Mouse (Mus musculus) spleen, embryonic (tissue): ENCODE data around the gene Ston1.

Experiments used
- CTCF ChIA-PET: fragments of 350-600 bp; sonication (Branson Sonifier 250); formaldehyde crosslinking; loops from one replicate; lab custom pipeline; 2022; lab: Charles Lee

The Ston1 gene

DNA sequence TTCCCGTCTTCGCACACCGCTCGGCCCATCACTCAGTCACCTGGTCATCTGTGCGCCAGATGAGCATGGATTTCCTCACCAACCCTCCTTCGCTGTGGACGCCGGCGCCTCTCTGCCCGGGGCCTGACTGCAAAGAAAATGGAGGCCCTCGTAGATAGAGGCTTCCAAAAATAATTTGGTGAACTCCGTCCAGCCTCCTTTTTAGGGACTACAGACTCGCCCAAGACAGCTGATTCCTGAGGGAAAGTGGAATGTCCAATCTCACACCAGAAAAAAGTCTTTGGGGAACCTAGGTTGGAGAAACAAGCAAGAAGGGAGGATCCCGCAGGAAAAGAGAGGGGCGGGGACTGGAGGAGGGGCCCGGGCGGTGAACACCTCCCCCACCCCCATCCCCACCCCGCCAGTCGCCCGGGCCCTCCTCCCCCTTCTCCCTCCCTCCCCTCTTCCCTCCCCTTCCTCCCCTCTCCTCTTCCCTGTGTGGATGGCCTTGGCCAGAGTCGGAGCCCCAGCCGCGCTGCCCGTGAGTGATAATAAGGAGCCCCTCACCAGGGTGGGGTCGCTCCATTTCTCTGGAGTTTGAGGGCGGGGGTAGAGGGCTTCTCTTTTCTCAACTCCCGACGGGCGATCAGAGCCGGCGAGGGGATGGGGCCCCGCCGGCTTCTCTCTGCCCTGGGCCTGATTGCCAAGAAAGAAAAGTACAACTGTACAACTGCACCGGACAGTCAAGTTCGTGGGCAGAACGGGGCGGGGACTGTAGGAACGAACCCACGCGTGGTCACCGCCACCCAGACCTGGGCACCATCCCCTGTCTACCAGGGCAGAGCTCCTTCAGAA is at the start of gene Ston1:
TSS of gene Ston1 (plus strand) at position 463 of the 834 bp plus-strand sequence.
- CTCF ChIA-PET: interaction anchor here (0.6 kb wide), 1 partner anchor 1056 kb away, joined by 4 read pairs; no protein-coding TSS in a partner anchor

DNA sequence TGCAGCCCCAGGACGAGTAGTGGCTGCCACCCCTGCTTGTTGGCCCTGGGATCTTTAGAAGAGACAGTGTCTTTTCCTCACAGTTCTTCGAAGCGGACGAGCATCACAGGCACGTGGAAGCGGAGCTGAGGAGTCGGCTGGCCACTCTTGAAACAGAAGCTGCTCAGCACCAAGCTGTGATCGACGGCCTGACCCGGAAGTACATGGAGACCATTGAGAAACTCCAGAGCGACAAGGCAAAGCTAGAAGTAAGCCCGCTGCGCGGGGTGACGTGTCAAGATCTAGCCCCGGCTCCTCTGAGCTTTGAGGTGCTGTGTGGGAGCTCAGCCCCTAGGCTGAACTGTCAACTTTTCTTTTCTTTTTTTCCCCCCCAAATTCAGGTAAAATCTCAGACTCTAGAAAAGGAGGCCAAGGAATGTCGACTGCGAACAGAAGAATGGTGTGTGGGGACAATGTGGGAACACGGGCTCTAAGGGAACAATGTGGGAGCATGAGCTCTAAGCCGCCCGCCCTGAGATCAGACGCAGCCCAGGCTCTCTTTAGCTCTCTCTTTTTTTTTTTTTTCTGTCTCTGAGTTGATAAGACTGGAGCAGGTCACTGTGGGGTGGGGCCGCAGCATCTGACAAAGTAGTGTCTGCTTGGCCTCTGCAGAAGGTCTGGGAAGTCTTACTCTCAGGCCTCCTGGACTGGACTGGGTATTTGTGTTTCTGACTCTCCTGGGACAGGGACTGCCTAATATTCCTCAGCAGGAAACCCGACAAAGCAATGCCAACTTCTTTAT is 47.9 kb upstream of the Ston1 start:
- CTCF ChIA-PET: no interaction called here

DNA sequence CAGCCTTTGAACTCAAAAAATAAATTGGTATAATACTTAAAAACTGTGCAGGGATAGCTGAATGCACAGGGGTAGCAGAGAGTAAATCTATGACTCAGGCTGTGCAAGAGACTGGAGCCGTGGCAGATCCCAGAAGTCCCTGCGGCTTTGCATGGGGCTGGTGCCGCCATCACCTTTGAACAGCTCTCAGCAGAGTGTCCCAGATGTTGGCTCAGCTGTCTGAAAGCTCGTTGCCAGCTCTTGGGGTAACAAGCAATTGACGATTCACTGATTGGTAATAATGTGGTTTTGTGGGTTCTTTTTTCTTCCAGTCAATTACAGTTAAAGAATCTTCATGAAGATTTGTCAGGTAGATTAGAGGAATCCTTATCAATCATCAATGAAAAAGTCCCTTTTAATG is 47.1 kb upstream of the Ston1 start:
- CTCF ChIA-PET: no interaction called here

DNA sequence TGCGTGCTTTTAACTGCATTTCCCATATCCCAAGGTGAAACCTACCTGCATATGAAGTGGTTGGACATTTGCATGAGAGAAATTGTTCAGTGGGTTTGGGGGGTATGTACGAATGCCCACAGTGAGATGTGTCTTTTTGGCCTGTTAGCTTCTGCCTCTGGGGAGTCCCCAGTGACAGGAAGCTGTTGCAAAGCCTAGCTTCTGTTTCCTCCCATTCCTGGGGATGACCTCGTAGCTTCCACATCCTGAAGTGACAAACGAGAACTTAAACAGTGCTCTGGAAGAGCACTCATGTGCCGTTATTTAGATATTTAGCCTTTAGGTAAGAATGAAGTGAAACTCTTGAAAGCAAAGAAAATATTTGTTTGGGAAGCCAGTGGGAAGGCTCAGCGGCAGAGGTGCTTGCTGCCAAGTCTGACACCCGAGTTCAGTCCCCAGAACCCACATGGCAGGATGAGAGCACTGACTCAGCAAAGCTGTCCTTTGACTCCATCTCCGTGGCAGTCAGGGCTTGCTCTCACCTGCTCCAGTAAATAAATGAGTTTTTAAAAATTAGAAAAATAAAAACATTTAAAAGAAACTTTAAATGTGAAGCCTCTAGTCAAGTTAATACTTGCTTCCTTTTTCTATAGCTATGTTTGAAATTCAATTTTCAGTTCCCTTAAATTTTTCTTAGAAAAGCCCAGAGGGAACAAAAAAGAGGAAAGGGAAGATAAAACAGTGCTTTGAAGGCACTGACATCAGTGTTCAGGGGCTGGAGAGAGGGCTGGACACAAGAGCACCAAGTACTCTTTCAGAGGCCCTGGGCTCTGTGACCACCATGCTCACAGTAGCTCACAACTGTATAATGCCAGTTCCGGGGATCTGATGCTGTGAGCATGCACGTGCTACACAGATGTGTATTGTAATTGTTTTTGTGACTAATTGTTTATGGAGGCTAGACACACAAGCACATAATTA is 46.2 kb upstream of the Ston1 start:
- CTCF ChIA-PET: no interaction called here

DNA sequence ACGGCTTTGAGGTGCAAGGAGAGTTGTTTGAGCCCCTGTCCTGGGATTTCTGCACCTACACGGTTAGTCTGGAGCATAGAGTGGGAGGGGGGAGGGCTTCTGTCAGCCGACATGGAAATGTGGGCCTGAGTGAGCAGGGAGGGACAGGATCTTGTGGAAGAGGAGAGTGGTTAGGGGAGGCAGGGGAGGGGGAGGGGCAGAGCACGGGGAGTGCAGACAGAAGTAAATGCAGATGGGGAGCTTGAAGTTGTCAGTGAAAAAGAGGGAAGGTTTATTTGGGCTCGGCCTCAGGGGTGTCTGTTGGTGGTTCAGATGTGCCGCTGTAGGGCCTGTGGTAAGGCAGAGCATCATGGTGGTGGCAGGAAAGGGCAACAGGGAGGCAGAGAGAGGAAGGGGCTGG is 44.9 kb upstream of the Ston1 start:
- CTCF ChIA-PET: no interaction called here

DNA sequence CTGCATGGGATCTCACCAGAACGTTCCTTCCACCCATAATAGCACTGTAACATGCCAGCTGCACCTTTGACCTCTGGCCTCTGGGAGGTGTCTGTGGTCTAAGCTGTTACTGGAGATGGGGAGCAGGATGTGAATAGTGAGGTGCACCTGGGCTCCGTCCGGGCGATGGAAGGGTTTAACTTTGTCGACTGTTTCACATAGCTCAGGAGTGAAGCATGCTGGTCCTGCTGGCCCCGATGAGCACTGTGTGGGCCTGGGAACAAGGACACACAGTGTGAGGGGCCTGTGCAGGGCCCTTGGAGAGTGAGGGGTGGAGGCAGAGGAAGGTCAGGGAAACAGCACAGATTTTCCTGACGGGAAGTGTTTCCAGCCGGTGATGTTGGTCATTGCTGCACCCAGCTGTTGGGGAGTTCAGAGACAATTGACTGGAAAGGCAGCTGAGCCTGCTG is 44.5 kb upstream of the Ston1 start:
- CTCF ChIA-PET: no interaction called here

DNA sequence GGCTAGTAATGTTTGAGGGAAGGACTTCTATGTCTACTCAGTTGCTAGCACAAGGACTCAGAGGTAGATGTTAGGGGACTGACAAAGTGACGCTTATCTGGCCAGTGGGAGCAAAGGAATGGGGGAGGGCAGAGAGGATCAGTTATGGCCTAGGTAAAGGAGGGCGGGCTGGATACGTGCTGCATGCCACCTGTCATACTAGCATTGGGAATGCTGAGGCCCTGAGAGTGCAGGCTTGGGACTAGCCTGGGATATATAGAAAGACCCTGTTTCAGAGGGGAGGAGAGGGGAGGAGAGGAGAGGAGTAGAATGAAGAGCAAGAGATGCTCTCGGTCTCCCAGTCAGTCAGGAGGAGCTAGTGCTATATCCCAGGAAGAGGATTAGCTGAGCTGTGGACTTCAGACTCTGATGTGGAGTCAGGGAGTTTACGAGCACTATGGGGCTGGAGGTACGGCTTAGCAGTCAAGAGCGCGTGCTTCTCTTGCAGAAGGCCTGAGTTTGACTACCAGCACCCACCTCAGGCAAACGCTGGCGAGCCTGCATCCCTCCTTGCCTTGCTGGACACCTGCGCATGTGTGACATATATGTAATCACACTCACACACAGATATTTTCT is 43.9 kb upstream of the Ston1 start:
- CTCF ChIA-PET: no interaction called here

DNA sequence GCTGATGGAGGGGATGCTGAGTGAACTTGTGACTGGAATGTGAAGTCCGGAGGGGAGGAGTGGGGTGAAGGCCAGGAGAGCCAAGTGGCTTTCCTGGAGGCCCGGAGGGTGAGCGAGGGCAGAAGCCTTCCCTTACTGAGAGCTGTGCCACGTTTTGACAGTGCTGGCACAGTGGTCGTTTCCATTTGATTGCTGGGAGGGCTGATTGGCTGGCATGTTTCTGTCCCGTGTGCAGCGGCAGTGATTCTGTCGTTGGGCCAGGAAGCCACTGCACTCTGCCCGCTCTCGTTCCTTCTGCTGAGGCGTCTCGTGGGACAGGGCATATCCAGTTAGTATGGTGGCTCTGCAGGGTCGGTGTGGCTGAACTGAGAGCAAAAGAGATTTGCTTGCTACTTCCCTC is 41.3 kb upstream of the Ston1 start:
- CTCF ChIA-PET: interaction anchor here (0.5 kb wide), 1 partner anchor 25 kb away, joined by 4 read pairs; no protein-coding TSS in a partner anchor

DNA sequence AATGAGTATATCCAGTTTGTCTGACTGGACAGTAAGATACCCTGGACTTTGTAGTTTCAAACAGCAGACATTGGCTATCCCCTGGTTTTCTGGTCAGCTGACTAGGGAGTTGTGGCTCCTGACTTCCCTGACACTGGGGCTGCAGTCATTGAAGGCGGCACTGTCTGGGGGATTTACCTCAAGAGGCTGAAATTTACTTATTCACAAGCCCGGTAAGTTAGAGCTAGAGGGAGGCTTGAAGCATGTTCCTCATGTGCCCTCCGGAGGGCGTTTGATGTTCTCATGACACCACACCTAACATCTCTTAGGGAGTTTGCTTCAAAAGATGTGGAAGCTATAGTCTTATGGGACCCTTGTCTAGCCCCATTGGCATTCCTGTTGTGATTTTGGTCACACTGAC is 40.8 kb upstream of the Ston1 start:
- CTCF ChIA-PET: no interaction called here

DNA sequence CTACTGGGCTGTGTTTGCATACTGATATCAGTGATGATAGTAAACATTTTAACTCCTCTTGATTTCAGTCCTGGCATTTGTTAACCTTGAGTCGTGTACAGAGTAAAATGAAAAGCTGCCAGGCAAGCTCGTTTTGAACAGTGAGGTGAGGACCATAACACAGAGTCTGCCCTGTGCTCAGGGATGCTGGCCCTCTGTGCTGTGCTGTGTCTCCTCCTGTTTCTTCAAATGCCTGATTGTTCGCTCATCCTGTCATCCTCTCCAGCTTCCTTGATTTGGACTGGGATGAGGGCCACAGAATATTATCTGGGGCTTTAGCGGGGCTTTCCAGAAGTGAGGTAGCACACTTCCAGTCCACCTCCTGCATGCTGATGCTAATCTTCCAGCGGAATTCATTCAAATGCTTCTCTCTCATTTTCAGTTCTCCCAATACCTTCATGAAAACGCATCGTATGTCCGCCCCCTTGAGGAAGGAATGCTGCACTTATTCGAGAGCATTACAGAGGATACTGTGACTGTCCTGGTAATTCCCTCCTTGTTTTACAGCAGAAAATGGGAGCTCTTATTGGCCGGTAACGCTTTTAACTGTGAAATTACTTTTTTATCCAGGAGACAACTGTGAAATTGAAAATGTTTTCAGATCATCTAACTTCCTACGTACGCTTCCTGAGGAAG is 39.2 kb upstream of the Ston1 start:
- CTCF ChIA-PET: no interaction called here

DNA sequence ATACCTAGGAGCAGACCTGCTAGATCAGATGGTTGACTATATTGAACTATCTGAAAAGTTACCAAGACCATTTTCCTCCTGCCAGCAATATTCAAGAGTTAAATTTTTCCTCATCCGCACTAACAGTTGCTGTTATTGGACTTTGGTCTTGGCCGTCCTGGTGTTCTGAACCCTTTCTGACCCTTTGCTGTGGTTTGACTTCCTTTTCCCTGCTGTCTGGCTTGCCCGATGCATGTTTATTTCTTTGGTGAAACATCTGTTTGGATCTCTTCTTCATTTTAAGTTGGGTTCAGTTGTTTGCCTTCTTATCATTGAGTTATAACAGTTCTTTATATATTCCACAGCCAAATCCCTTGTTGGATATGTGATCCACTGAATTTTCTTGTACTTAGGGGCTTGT is 33.9 kb upstream of the Ston1 start:
- CTCF ChIA-PET: no interaction called here

DNA sequence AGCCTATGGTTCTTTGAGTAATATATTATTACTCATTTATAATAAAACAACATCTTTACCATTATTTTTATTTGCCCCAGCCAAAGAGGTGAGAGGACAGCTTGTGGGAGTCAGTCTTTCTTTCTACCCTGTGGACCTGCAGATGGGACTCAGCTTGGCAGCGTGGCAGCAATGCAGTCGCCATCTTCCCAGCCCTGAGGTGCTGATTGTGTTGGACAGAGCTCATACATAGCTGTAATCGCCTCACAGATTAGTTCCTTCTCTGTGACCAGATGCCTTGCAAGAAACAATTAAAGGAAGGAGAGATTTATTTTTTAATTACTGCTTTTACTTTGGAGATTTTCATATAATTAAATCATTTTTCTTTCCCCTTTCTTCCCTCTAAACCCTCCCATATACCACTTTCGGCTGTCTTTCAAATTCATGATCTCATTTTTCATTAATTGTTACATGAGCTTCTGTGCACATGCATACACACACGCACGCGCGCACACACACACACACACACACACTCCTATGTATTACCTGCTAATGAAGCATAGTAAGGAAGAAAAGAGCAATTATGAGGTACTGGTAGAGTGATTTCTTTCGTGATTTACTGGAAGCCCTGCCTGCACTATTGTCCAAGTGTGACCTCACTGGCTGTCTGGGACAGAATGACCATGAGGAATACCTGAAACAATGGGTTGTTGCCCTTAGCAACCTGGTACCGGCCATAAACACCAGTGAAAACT is 27.5 kb upstream of the Ston1 start:
- CTCF ChIA-PET: no interaction called here

DNA sequence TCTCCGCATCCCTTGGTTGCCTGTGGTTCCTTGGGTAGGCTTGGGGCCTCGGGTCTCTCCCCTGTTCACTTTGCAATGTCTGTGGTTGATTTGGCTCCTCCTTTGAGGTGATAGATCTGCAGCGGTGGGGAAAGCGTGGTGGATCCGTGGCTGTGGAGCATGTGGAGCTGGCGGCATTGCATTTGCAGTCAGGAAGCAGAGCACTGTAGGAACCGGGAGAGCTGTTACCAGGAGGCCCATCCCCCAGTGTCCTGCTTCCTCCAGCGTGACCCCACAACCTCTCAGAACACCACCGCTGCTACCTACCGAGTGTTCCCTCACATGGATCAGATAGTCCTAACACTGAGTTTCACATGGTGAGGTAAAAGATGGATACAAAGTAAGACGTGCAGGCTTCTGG is 26.7 kb upstream of the Ston1 start:
- CTCF ChIA-PET: no interaction called here

DNA sequence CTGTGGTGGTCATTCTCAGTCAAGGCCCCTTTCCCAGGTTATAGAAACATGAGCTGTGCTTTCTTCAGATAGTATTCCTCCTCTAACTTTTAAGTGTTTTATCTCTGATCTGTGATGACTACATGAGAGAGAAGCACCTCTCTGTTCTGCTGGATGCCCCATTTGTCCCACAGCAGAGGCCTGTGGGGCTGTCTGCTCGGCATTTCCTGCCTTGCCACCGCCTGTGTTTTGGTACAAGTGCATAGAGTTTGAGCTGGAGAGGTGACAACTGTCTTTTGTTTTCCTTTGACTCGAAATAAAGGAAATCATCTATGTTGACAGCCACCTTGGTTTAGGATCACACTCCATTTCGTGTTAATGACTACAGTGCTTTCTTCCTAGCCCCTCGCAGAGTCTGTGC is 22.7 kb upstream of the Ston1 start:
- CTCF ChIA-PET: no interaction called here

DNA sequence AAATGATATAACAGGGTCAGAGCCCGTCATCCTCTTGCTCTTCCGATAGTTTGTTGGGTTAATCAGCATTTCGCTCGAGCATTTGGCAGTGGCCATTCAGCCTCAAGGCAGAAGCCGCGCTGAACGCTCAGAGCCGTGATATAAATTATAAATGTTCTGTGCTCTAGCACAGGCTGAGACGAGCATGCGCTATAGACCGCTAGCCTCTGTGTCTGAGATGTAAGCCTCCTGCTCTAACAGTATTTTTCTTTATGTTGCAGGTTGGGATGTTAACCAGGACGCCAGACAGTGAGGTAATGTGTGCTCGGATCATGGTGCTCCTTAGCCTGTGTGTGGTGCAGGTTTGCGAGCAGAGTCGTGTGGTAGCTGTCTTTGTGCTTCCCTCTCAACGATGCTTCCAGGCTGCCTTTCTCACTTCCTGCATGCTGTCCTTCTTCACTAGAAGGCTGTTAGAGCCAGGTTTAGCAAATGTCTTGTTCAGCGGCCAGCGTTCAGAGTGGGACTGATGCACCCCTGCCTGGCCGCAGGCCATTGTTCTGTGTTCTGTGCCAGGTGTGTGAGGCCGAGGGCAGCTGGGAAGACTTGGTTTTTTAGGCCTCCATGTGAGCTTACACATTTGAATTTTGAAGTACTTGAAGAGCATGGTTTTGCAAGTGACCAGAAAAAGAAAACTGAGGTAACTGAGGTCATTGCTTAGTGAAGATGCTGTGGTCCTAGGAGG is 18.8 kb upstream of the Ston1 start:
- CTCF ChIA-PET: interaction anchor here (0.5 kb wide), 1 partner anchor 917 kb away, joined by 3 read pairs; no protein-coding TSS in a partner anchor

DNA sequence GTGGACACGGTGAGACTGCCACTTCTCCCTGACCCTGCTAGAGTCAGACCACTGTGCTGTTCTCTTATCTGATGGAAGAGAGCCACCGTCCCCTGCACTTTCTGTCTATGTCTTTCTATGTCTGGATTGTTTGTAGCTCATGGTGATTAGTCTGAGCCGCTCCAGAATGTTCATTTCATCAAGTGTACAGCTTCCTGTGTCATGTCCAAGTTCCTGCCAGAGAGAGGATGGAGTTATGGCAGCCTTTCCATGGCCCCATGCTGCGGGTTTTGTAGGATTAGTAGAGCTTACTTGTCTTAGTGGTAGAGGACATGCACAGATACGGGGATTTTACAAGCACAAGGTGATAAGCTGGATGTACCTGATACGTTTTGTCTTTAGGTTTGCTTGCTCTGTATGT is 16.9 kb upstream of the Ston1 start:
- CTCF ChIA-PET: interaction anchor here (1.1 kb wide), 1 partner anchor 9 kb away, joined by 3 read pairs; no protein-coding TSS in a partner anchor

DNA sequence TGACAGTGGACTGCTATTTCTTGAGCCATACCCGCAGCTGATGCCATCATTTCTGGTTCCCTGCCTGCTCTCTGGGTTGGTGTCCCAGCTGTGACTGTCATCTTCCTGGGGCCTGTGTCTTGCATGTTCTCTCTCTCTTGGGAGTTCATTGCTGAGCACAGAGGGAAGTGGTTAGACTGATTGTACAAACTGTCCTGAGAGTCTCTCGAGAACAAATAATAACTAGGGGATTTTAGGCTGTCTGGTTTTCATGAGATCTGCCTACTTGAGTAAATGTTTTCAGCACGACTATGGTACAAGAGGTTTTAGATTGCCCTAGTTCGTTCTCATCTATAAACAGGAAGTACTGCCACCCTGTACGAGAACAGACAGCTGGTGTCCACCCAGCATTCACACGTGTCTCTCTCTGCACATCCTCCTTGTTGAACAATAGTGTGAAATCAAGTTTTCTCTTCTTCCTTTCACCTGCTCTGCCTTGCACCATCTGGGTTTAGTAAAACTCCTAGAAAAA is 15.9 kb upstream of the Ston1 start:
- CTCF ChIA-PET: interaction anchor here (0.6 to 0.7 kb wide), 2 partner anchors 25 to 240 kb away, joined by 4 read pairs; no protein-coding TSS in a partner anchor

DNA sequence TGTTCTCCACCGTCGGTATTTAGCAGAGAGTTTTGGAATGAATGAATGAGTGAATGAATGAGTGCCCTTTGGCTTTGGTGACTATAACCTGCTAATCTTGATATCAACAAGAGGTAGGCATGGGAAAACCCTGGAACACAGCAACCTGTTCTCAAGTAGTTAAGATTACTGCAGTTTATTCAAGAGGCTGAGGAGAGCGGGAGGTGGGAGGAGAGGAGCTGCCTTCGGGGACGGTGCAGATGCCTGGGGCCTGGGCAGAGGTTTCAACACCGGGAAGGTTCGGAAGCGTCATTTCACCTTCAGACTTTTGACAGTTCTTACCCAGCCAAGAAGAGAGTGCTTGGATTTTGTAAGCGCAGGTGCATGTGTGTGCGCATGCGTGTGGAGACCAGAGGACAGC is 14.5 kb upstream of the Ston1 start:
- CTCF ChIA-PET: no interaction called here

DNA sequence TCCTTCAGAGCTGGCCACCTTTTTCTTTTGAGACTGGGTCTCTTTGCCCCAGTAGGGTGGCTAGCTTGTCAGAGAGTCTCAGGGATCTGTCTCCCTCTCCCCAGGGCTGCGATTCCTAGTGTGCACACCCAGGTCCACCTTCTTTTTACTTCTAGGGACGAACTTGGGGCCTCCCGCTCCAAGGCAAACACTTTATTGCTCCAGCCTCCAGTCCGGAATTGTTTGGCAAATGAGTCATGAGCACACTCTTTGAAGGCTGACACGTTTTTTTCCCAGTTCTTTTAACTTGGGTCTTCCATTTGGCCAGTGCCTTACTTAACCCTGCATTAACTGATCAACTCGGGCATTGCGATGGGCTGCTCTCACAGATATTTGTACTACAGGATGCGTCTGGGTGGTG is 14.1 kb upstream of the Ston1 start:
- CTCF ChIA-PET: interaction anchor here (0.5 kb wide), 1 partner anchor 10 kb away, joined by 3 read pairs; no protein-coding TSS in a partner anchor
